Mouse (Mus musculus): ENCODE measurements around the gene Myo19. TPM values are rescaled to one million over a fixed set of nuclear protein-coding genes. Genes with fewer than 3 reads are reported as not detected.

Myo19 gene
- polyA plus RNA-seq, 1 experiment from 2014 or later: 6.5 TPM

GRCm38 (mm10) chr11:84882346-84882745, 2.4 kb downstream of the Myo19 start:
- Histone ChIP-seq H3K4me1 (replicated peaks; ENCODE audit: control insufficient read depth, insufficient read depth, low read length) (peaks cover 13% of the 10 kb centered on the region), H3K4me2 (ENCODE audit: low read length) (no peak overlapping the region), H3K27me3 (replicated peaks; ENCODE audit: control insufficient read depth, insufficient read depth, low read length) (no peaks in the 10 kb centered on the region), H3K4me3 (replicated peaks; ENCODE audit: low read length) (no peak overlapping the region), H3K36me3 (ENCODE audit: control insufficient read depth, insufficient read depth) (peaks cover 7% of the 10 kb centered on the region; the same call in 1 of the 2 replicates), H3K27ac (ENCODE audit: low read length) (no peak overlapping the region), H3K9ac (replicated peaks; ENCODE audit: low read depth, low read length) (no peak overlapping the region), H3K9me3 (ENCODE audit: control insufficient read depth, low read length) (no peaks in the 10 kb centered on the region)
- ATAC-seq: no peak
- WGBS: 94% methylated on average over 7 of the region's 7 CpGs

DNA sequence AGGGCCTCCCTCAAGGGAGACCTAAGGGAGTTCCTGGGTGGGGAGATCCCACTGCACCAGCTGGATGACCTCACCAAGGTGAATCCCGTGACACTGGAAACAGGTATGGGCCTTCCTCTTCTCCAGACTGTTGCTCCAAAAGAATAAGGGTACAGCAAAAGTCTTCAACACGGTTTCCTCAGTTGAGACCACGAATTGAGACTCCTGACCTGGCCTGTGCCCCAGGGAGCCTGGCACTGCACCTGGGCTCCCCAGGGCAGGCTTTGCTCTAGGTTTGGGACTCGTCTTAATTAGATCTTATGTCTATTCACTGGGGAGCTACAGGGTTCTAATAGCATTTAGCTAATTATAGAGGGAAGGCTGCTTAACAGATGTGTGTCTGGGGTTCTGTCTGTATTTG, 5.3 kb downstream of the Myo19 start:
- WGBS: 78% methylated on average over 4 of the region's 4 CpGs
- no peaks in the 10 kb centered on the region for H3K9me3 ChIP-seq (ENCODE audit: control insufficient read depth, low read length)
- no peak for ATAC-seq
- H3K4me2 ChIP-seq (ENCODE audit: low read length): no peak overlapping the region
- no peak overlapping the region for H3K9ac ChIP-seq (replicated peaks; ENCODE audit: low read depth, low read length)
- no peak overlapping the region for H3K27ac ChIP-seq (ENCODE audit: low read length)
- no peaks in the 10 kb centered on the region for H3K27me3 ChIP-seq (replicated peaks; ENCODE audit: control insufficient read depth, insufficient read depth, low read length)
- H3K4me3 ChIP-seq (replicated peaks; ENCODE audit: low read length): no peak overlapping the region
- H3K4me1 ChIP-seq (replicated peaks; ENCODE audit: control insufficient read depth, insufficient read depth, low read length): peaks cover 6% of the 10 kb centered on the region
- peaks cover 15% of the 10 kb centered on the region for H3K36me3 ChIP-seq (ENCODE audit: control insufficient read depth, insufficient read depth)

GRCm38 (mm10) chr11:84886236-84886635, 6.3 kb downstream of the Myo19 start:
- ATAC-seq: no peak
- no peak overlapping the region for H3K4me3 ChIP-seq (replicated peaks; ENCODE audit: low read length)
- no peaks in the 10 kb centered on the region for H3K27me3 ChIP-seq (replicated peaks; ENCODE audit: control insufficient read depth, insufficient read depth, low read length)
- H3K9me3 ChIP-seq (ENCODE audit: control insufficient read depth, low read length): no peaks in the 10 kb centered on the region
- no peak overlapping the region for H3K4me2 ChIP-seq (ENCODE audit: low read length)
- 90% methylated on average over 5 of the region's 5 CpGs for WGBS
- no peak overlapping the region for H3K27ac ChIP-seq (ENCODE audit: low read length)
- H3K4me1 ChIP-seq (replicated peaks; ENCODE audit: control insufficient read depth, insufficient read depth, low read length): no peaks in the 10 kb centered on the region
- peaks cover 16% of the 10 kb centered on the region for H3K36me3 ChIP-seq (ENCODE audit: control insufficient read depth, insufficient read depth)
- no peak overlapping the region for H3K9ac ChIP-seq (replicated peaks; ENCODE audit: low read depth, low read length)

GRCm38 (mm10) chr11:84886767-84887511, 7.0 kb downstream of the Myo19 start:
- H3K9ac ChIP-seq (replicated peaks; ENCODE audit: low read depth, low read length): no peak overlapping the region
- H3K4me1 ChIP-seq (replicated peaks; ENCODE audit: control insufficient read depth, insufficient read depth, low read length): no peaks in the 10 kb centered on the region
- no peaks in the 10 kb centered on the region for H3K27me3 ChIP-seq (replicated peaks; ENCODE audit: control insufficient read depth, insufficient read depth, low read length)
- no peak overlapping the region for H3K4me3 ChIP-seq (replicated peaks; ENCODE audit: low read length)
- peaks cover 16% of the 10 kb centered on the region for H3K36me3 ChIP-seq (ENCODE audit: control insufficient read depth, insufficient read depth)
- no peak overlapping the region for H3K27ac ChIP-seq (ENCODE audit: low read length)
- ATAC-seq: no peak
- 88% methylated on average over 11 of the region's 11 CpGs for WGBS
- H3K9me3 ChIP-seq (ENCODE audit: control insufficient read depth, low read length): no peaks in the 10 kb centered on the region
- no peak overlapping the region for H3K4me2 ChIP-seq (ENCODE audit: low read length)

DNA sequence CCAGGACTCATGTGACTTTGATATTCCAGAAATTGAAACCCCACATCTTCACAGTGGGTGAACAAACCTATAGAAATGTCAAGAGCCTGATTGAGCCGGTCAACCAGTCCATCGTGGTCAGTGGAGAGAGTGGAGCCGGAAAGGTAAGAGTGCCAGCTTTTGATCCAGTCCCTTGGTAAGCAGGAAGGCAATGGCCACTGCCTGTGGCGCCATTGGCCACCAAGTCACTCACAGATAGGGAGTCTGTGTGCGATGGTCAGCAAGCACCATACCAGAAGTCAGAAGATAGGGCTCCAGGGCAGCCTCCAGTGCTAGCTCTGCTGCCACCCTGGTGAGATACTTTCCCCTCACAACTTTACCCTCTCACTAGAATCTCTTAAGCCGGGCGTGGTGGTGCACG, 8.1 kb downstream of the Myo19 start:
- WGBS: 96% methylated on average over 8 of the region's 8 CpGs
- no peaks in the 10 kb centered on the region for H3K9me3 ChIP-seq (ENCODE audit: control insufficient read depth, low read length)
- no peak for ATAC-seq
- no peak overlapping the region for H3K4me3 ChIP-seq (replicated peaks; ENCODE audit: low read length)
- no peak overlapping the region for H3K9ac ChIP-seq (replicated peaks; ENCODE audit: low read depth, low read length)
- no peaks in the 10 kb centered on the region for H3K27me3 ChIP-seq (replicated peaks; ENCODE audit: control insufficient read depth, insufficient read depth, low read length)
- H3K36me3 ChIP-seq (ENCODE audit: control insufficient read depth, insufficient read depth): peaks cover 16% of the 10 kb centered on the region
- no peak overlapping the region for H3K27ac ChIP-seq (ENCODE audit: low read length)
- H3K4me2 ChIP-seq (ENCODE audit: low read length): no peak overlapping the region
- no peaks in the 10 kb centered on the region for H3K4me1 ChIP-seq (replicated peaks; ENCODE audit: control insufficient read depth, insufficient read depth, low read length)

GRCm38 (mm10) chr11:84889492-84889891, 9.5 kb downstream of the Myo19 start:
- H3K36me3 ChIP-seq (ENCODE audit: control insufficient read depth, insufficient read depth): peaks cover 13% of the 10 kb centered on the region
- no peak overlapping the region for H3K4me3 ChIP-seq (replicated peaks; ENCODE audit: low read length)
- no peak overlapping the region for H3K4me2 ChIP-seq (ENCODE audit: low read length)
- no peak for ATAC-seq
- H3K9me3 ChIP-seq (ENCODE audit: control insufficient read depth, low read length): no peaks in the 10 kb centered on the region
- H3K27ac ChIP-seq (ENCODE audit: low read length): no peak overlapping the region
- H3K4me1 ChIP-seq (replicated peaks; ENCODE audit: control insufficient read depth, insufficient read depth, low read length): no peaks in the 10 kb centered on the region
- WGBS: 96% methylated on average over 2 of the region's 2 CpGs
- H3K9ac ChIP-seq (replicated peaks; ENCODE audit: low read depth, low read length): no peak overlapping the region
- no peaks in the 10 kb centered on the region for H3K27me3 ChIP-seq (replicated peaks; ENCODE audit: control insufficient read depth, insufficient read depth, low read length)

- peaks cover 9% of the 10 kb centered on the region for H3K36me3 ChIP-seq (ENCODE audit: control insufficient read depth, insufficient read depth)
- H3K9ac ChIP-seq (replicated peaks; ENCODE audit: low read depth, low read length): no peak overlapping the region
- ATAC-seq: no peak
These were observed 11.8 kb downstream of the Myo19 start for GRCm38 (mm10) chr11:84891705-84892104.

DNA sequence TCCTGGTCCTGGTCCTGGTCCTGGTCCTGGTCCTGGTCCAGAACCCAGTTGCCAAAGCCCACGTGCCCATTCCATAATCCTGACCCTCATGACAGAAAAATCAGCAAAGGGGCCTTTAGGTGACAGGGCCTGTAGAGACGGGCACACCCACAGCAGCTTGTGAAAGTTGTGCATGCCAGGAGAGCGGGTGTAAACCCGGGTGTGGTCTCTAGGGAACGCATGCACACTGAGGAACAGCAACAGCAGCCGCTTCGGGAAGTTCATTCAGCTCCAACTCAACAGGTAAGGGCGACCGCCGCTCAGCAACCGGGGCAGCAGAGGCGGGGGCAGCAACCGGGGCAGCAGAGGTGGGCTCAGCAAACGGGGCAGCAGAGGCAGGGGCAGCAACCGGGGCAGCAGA, 13.2 kb downstream of the Myo19 start:
- Histone ChIP-seq H3K36me3 (ENCODE audit: control insufficient read depth, insufficient read depth) (peaks cover 4% of the 10 kb centered on the region), H3K4me3 (replicated peaks; ENCODE audit: low read length) (no peak overlapping the region)

More at GRCm38 (mm10) chr11:84891705-84892104, 11.8 kb downstream of the Myo19 start:
- Histone ChIP-seq H3K4me3 (replicated peaks; ENCODE audit: low read length) (no peak overlapping the region), H3K4me2 (ENCODE audit: low read length) (no peak overlapping the region), H3K9me3 (ENCODE audit: control insufficient read depth, low read length) (no peaks in the 10 kb centered on the region), H3K4me1 (replicated peaks; ENCODE audit: control insufficient read depth, insufficient read depth, low read length) (no peaks in the 10 kb centered on the region), H3K27ac (ENCODE audit: low read length) (no peak overlapping the region), H3K27me3 (replicated peaks; ENCODE audit: control insufficient read depth, insufficient read depth, low read length) (no peaks in the 10 kb centered on the region)
- WGBS: 93% methylated on average over 7 of the region's 7 CpGs

DNA sequence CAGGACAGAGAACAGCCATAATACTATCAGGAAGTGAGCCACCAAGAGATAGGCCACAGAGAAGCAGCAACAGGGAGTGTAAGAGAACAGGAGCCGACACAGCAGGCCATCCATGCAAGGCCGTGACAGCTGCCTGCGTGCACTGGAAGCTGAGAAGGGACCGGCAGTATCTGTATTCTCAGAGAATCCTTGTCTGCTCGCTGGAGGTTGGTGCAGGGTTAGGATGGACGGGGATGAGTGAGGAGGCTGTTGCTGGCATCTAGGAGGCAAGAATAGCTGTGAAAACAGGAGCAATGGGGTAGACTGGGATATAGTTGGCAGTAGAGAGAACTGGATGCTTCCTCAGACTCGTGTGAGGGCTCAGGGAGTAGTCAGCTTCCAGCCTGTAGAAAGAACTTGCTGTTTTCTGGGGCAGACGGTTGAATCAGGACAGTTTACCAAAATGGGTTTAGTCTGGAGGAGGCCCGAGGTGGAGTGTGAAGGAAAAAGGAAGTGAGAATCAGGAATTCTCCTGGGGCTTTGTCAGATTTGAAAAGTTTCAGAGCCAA, 24.7 kb downstream of the Myo19 start:
- Histone ChIP-seq H3K36me3 (ENCODE audit: control insufficient read depth, insufficient read depth) (peaks cover 27% of the 10 kb centered on the region), H3K27me3 (replicated peaks; ENCODE audit: control insufficient read depth, insufficient read depth, low read length) (no peaks in the 10 kb centered on the region), H3K9me3 (ENCODE audit: control insufficient read depth, low read length) (no peaks in the 10 kb centered on the region), H3K4me2 (ENCODE audit: low read length) (no peak overlapping the region), H3K4me1 (replicated peaks; ENCODE audit: control insufficient read depth, insufficient read depth, low read length) (no peaks in the 10 kb centered on the region), H3K27ac (ENCODE audit: low read length) (no peak overlapping the region), H3K9ac (replicated peaks; ENCODE audit: low read depth, low read length) (no peak overlapping the region), H3K4me3 (replicated peaks; ENCODE audit: low read length) (no peak overlapping the region)
- ATAC-seq: no peak
- WGBS: 89% methylated on average over 9 of the region's 9 CpGs

More for the DNA sequence above, 13.2 kb downstream of the Myo19 start:
- H3K27me3 ChIP-seq (replicated peaks; ENCODE audit: control insufficient read depth, insufficient read depth, low read length): no peaks in the 10 kb centered on the region
- H3K9ac ChIP-seq (replicated peaks; ENCODE audit: low read depth, low read length): no peak overlapping the region
- no peak overlapping the region for H3K4me2 ChIP-seq (ENCODE audit: low read length)
- no peak overlapping the region for H3K27ac ChIP-seq (ENCODE audit: low read length)
- no peak for ATAC-seq
- no peaks in the 10 kb centered on the region for H3K4me1 ChIP-seq (replicated peaks; ENCODE audit: control insufficient read depth, insufficient read depth, low read length)
- 89% methylated on average over 15 of the region's 15 CpGs for WGBS
- H3K9me3 ChIP-seq (ENCODE audit: control insufficient read depth, low read length): no peaks in the 10 kb centered on the region
